24 mouse cellular contexts compared by ENCODE assay signal in the genomic region with DNA sequence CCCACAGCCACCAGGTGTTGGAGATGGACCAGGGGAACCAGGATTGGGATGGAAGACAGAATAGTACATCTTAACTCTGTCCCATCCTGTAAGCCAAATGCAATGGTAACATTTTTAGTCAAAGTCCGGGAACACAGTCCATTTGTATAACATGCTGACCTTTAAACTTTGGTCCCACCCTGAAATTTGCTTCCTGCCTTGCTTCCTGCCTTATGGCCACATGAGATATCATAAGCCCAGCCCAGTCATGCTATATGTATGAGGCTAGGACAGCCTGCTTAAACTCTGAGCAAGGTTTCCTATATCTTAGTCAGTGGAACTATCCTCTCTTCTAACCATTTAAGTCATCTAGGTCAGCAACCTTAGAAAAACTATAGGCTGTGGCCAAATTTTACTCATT.
A peak's percentile ranks its signal among the peaks of the same experiment; 100 is the strongest.
DNase-seq lines count a peak whose midpoint lies in the region; ATAC-seq and TF ChIP-seq lines count a peak whose summit lies in the region.
"Had no signal": no experiment of that assay in that cellular context is flagged by ENCODE, and none has a peak within 500 bp of the region (broad histone marks: within the 10 kb centered on the region; RNA-seq: fewer than 3 reads in every experiment).

No protein-coding gene starts in this region.

- no peak for DNase-seq in layer of hippocampus, adult 2 months (ENCODE audit: low spot score in 2 of 2)
- no peak for DNase-seq in layer of hippocampus, postnatal 14 days (ENCODE audit: low spot score in 2 of 2)
- DNase-seq in liver, embryonic 13.5 days: peak; percentile 36
- no peak for DNase-seq in spleen, adult 18-20 months
- no peak for DNase-seq in adrenal gland, postnatal 36 days
- DNase-seq in right cerebral cortex, postnatal 10 days (ENCODE audit: low spot score in 2 of 2): no peak
- DNase-seq: adrenal gland, postnatal 25 days; cerebellum, postnatal 10 days; gastrocnemius, adult 2 months; heart, postnatal 10 days; kidney, adult 11 months; kidney, postnatal 36 days; lung, embryonic 14.5 days; midbrain, embryonic 14.5 days; thymus, adult 18-20 months; thymus, postnatal 36 days had no signal

- H3K27me3 ChIP-seq in intestine, embryonic 15.5 days (replicated peaks): no peaks in the 10 kb centered on the region
- H3K27me3 ChIP-seq in liver, embryonic 13.5 days: no peaks in the 10 kb centered on the region
- H3K27me3 ChIP-seq: forebrain, embryonic 12.5 days; heart, embryonic 12.5 days; kidney, embryonic 15.5 days; megakaryocyte, embryonic 14.5 days had no signal

- H3K4me3 ChIP-seq in layer of hippocampus, adult 2 months: no peak overlapping the region
- H3K4me3 ChIP-seq in intestine, embryonic 15.5 days (replicated peaks): no peak overlapping the region
- H3K4me3 ChIP-seq in liver, embryonic 13.5 days (replicated peaks): no peak overlapping the region
- H3K4me3 ChIP-seq: forebrain, embryonic 12.5 days; gastrocnemius, adult 2 months; heart, embryonic 12.5 days; hindbrain, embryonic 10.5 days; kidney, embryonic 15.5 days had no signal

- peak; percentile 57; the same call in 1 of the 2 replicates for ATAC-seq in intestine, embryonic 15.5 days
- peak; percentile 47 for ATAC-seq in liver, embryonic 13.5 days (ENCODE audit: low read depth)
- ATAC-seq: CD4-positive, CD25-positive, alpha-beta regulatory T cell, adult 4 months; hindbrain, embryonic 16.5 days had no signal

- H3K9me3 ChIP-seq in intestine, embryonic 15.5 days: no peaks in the 10 kb centered on the region
- H3K9me3 ChIP-seq in liver, embryonic 13.5 days (replicated peaks): no peaks in the 10 kb centered on the region
- H3K9me3 ChIP-seq: forebrain, embryonic 12.5 days; hindbrain, embryonic 10.5 days; kidney, embryonic 15.5 days had no signal

- no peaks in the 10 kb centered on the region for H3K36me3 ChIP-seq in intestine, embryonic 15.5 days
- H3K36me3 ChIP-seq in liver, embryonic 13.5 days: peaks cover 62% of the 10 kb centered on the region
- H3K36me3 ChIP-seq: kidney, embryonic 15.5 days had no signal

- H3K4me2 ChIP-seq in intestine, embryonic 15.5 days (replicated peaks): no peak overlapping the region
- peak overlapping the region; percentile 21; the same call in 1 of the 2 replicates for H3K4me2 ChIP-seq in liver, embryonic 13.5 days
- H3K4me2 ChIP-seq: forebrain, embryonic 12.5 days; heart, embryonic 12.5 days; kidney, embryonic 15.5 days; lung, embryonic 14.5 days had no signal

- 63% methylated on average over 1 of the region's 1 CpGs for WGBS in intestine, embryonic 15.5 days
- 29% methylated on average over 1 of the region's 1 CpGs for WGBS in liver, embryonic 13.5 days (ENCODE audit: insufficient replicate concordance)

- 0 out of 2 replicates have a peak overlapping the region, but pooled peaks have one; percentile 36 for H3K27ac ChIP-seq in layer of hippocampus, adult 2 months
- no peak overlapping the region for H3K27ac ChIP-seq in intestine, embryonic 15.5 days
- peak overlapping the region; percentile 80 for H3K27ac ChIP-seq in liver, embryonic 13.5 days
- H3K27ac ChIP-seq: forebrain, embryonic 12.5 days; gastrocnemius, adult 2 months; hindbrain, embryonic 10.5 days; kidney, embryonic 15.5 days had no signal

- 0 out of 2 replicates have a peak, but pooled peaks cover 10% of the 10 kb centered on the region for H3K4me1 ChIP-seq in intestine, embryonic 15.5 days (replicated peaks)
- H3K4me1 ChIP-seq in liver, embryonic 13.5 days (replicated peaks): peaks cover 97% of the 10 kb centered on the region

- no peak for TF ChIP-seq CTCF in layer of hippocampus, adult 2 months (conservative IDR thresholded peaks at IDR 0.05)

- no peak overlapping the region for H3K9ac ChIP-seq in intestine, embryonic 15.5 days
- H3K9ac ChIP-seq in liver, embryonic 13.5 days: peak overlapping the region; percentile 33; the same call in 1 of the 2 replicates
- H3K9ac ChIP-seq: forebrain, embryonic 12.5 days; heart, embryonic 12.5 days; kidney, embryonic 15.5 days; lung, embryonic 14.5 days had no signal
